Mouse (Mus musculus) layer of hippocampus, postnatal 25 days (tissue): ENCODE results near the gene Arrb1. TPM values are rescaled to one million over a fixed set of nuclear protein-coding genes. Genes with fewer than 3 reads are reported as not detected.

Source experiments
- DNase-seq, 2 experiments: peaks; one replicate each; pipeline ENCODE4 v3.0.0; 2022; ENCODE audit warnings: mixed read lengths in 2 of 2, low spot score in 1 of 2; ENCODE audit errors: extremely low spot score in 1 of 2
- total RNA-seq, 2 experiments: library from RNA; stranded (reverse); gene quantifications; 2 replicates each; pipeline ENCODE4 v1.2.3; 2021

The Arrb1 gene
- total RNA-seq, 2 experiments from 2014 or later, result 135 to 152 TPM

GRCm38 (mm10) chr7:99572931-99573330 is 37.7 kb downstream of the Arrb1 start:
- no peak for DNase-seq

DNA sequence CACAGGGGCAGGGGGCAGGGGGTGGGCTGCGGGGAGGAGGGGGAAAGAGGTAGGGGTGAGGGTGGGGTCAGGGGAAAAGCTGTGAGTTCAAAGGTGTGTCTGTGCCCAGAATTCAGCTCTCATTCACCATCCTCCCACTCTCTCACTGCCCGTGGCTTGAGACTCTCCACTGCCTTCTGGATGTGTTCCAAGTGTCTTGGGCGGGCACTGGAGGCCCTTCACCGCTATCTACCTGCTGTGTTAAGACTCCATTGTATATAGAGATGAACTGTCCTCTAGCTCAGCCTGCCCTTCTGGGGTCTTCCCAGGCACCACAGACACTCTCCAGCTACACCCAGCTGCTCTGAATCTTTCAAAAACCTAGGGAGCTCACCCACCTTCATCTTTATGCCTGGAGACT is 38.1 kb downstream of the Arrb1 start:
- no peak for DNase-seq

GRCm38 (mm10) chr7:99578246-99578645 is 43.0 kb downstream of the Arrb1 start:
- DNase-seq, result no peak

- no peak for DNase-seq
These were observed 44.4 kb downstream of the Arrb1 start for GRCm38 (mm10) chr7:99579491-99580190.

- DNase-seq, result no peak
These were observed 45.0 kb downstream of the Arrb1 start for GRCm38 (mm10) chr7:99580247-99580646.

DNA sequence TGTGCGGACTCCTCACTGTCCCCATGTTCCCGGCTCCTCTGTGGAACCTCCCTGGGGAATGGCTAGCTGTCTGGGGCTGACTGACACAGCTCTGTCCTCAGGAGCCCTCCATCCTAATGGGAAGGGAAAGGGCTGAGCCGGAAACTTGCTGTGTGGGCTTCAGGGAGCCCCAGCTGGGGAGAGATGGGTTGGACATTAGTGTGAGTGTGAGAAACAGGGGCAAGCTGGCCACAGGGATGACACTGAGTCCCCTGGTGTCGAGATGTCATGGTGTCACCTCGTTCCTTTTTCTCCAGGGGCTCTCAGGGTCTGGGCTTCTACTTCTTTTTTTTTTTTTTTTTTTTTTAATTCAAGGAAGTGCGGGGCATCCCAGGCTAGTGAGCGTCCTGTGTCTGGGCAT is 47.0 kb downstream of the Arrb1 start:
- DNase-seq, result no peak

DNA sequence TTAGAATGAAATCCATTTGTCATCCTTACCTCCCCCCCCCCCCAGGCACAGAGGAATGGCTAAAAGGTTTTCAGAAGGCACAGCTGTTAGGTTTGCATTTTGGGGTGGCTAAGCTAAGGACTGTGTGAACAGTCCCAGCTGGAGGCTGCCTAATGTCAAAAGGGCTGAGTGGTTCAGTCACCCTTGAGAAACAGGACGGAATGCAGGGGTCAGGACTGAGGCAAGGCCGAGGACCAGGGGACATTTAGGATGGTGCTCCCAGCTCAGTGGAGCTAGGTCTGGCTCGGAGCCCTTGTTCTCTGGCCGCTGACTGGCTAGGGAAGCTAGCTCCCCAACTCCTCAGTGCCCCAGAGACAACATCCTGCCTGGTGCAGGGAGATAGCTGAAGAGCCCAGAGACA is 47.6 kb downstream of the Arrb1 start:
- no peak for DNase-seq

DNA sequence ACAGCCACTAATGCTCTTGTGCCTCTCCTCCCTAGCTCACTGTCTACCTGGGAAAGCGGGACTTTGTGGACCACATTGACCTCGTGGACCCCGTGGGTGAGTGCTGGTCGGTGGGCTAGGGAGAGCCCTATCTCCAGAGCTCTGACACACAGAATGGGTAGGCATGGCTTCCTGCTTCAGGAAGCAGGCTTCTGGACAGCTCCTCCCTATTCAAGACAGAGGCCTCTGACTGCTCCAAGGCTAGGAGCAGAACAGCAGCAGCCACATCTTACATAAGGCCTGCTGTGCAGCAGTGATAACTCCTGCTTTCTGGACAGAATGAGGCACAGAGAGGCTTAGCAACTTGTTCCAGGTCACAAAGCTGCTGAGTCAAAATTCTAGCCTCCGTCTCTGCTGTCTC is 48.4 kb downstream of the Arrb1 start:
- no peak for DNase-seq

DNA sequence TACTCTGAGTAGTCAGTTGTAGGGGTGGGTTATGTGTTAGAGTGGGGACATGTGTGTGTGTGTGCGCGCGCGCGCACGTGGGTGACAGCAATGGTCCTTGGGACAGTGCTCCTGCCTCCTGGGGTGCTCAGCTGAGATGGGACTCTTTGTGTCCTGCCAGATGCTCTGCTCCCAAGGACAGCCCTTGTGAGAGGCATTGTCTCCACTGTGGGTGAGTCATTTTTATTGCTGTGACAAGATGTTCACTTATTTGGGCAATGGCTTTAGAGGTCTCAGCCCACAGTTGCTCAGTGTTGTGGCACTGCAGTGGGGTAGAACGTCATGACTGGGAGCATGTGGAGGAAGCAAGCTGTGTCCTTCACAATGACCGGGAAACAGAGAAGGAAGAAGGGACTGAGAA is 50.7 kb downstream of the Arrb1 start:
- DNase-seq, result no peak

DNA sequence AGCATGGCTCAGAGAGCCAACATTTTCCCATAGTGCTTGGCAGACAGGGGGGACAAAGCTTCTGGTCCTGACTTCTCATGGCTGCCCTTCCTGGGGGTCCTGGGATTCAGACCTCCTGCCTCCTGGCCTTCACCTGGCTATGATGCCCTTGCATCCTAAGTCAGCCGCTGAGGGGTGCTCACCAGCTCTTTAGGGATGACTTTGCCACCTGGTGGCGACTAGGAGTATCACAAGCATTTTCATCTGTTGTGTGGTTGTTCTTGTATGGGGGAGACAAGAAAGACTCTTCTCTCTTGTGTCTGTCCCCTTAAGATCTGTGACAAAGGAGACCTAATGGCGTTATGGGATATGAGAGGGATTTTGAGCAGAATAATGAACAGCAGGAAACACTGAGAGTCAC is 54.8 kb downstream of the Arrb1 start:
- peak; percentile 49 to 79 for DNase-seq

GRCm38 (mm10) chr7:99590646-99591045 is 55.4 kb downstream of the Arrb1 start:
- no peak for DNase-seq

- DNase-seq, result no peak
These were observed 57.4 kb downstream of the Arrb1 start for GRCm38 (mm10) chr7:99592669-99593068.

GRCm38 (mm10) chr7:99593868-99594803 is 58.9 kb downstream of the Arrb1 start:
- no peak for DNase-seq

- no peak for DNase-seq
These were observed 63.5 kb downstream of the Arrb1 start for GRCm38 (mm10) chr7:99598722-99599121.

- no peak for DNase-seq
These were observed 68.8 kb downstream of the Arrb1 start for GRCm38 (mm10) chr7:99603875-99604662.

- no peak for DNase-seq
These were observed 69.8 kb downstream of the Arrb1 start for GRCm38 (mm10) chr7:99605058-99605457.

GRCm38 (mm10) chr7:99606303-99606702 is 71.0 kb downstream of the Arrb1 start:
- DNase-seq, result no peak

DNA sequence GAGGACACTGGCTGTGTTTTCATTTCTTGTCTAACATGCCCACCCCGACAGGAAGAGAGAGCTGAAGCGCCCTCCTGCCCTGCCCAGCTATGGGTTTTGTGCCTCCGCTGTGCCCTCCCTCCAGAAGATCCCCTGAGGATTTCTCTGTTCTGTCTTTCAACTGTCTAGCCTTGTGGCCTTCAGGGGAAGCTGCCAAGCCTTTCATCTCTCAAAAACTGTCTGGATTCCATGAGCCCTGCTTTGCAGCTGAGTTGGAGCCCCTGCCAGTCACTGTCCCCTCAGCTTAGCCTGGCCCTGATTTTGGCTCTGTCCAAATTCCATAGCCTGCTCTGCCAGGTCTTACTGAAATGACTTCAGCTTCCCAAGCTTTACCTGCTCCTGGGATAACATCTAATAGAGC is 71.5 kb downstream of the Arrb1 start:
- no peak for DNase-seq

DNA sequence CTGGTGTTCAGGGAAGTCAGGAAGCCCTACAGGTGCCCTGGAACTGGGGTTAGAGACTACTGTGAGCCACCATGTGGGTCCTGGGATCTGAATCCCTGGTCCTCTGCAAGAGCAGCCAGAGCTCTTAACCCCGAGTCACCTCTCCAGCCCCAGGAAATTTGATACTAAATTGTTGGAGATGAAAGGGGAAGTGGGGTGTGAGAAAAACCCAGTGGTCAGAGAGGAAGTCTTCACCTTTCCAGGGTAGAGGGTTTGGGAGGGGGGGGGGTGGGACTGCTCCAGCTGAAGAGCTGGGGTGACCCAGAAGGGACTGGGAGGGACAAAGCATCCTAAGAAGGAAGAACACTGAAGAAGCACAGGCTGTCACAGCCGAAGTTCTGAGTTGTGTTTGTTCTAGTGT is 72.4 kb downstream of the Arrb1 start:
- no peak for DNase-seq

DNA sequence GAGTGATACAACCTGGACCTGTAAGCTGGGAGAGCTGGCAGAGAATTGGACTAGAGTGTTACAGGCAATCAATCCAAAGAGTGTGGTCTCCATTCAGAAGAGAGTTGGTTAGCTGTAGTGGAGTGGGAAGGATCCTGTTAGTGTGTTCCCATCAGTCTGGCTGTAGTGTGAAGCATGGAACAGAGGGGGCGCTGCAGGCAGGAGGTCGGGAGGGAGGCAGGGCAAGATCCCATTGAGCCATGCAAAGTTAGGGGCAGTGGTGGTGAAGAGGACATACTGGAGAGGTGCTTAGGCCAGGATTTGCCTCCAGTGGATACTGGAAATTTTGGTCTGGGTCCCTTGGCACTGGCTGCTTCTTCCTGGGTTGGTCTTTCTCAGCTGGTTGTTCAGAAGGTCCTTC is 83.0 kb downstream of the Arrb1 start:
- DNase-seq, result no peak

DNA sequence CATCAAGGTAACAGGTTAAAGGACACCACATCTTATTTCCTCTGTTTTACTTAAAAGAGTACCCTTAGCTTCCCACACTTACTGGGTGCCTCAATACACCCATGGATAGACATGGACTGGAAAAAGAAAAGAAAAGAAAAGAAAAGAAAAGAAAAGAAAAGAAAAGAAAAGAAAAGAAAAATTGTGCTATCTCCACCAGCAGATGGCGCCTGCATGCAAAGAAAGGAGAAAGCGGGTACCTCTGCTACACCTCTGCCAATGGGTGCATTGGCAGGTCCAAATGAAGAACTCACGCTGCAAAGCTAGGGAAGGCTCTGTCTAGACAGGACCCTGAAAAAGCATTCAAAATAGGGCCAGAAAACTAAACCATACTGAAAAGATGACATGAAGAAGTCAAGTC is 83.6 kb downstream of the Arrb1 start:
- DNase-seq, result peak in 1 of 2 experiments; percentile 65
